Mouse (Mus musculus) small intestine, adult 2 months (tissue): ENCODE measurements around the gene Cped1. TPM values are rescaled to one million over a fixed set of nuclear protein-coding genes. Genes with fewer than 3 reads are reported as not detected.

ENCODE experiments used
- H3K27ac ChIP-seq: fragments of 200-500 bp; 2 replicates; pipeline ENCODE4 v1.5.1; 2012; ENCODE audit warnings: low read depth, low read length, control low read depth, inconsistent platforms; ENCODE audit not compliant: insufficient read depth
- H3K27me3 ChIP-seq: fragments of 200-500 bp; 2 replicates; pipeline ENCODE4 v1.6.1; 2012; ENCODE audit warnings: mild to moderate bottlenecking, moderate library complexity, low read length, inconsistent platforms; ENCODE audit not compliant: control insufficient read depth, insufficient read depth
- H3K36me3 ChIP-seq: fragments of 200-500 bp; 2 replicates; pipeline ENCODE4 v1.6.1; 2012; ENCODE audit warnings: mild to moderate bottlenecking, low read length, control low read depth, inconsistent platforms; ENCODE audit not compliant: control insufficient read depth, insufficient read depth
- H3K4me1 ChIP-seq: fragments of 200-500 bp; 2 replicates; pipeline ENCODE4 v1.6.1; 2012; ENCODE audit warnings: low read length, inconsistent platforms, mixed read lengths; ENCODE audit not compliant: control insufficient read depth, insufficient read depth, insufficient read length
- H3K4me3 ChIP-seq: fragments of 200-500 bp; 2 replicates; pipeline ENCODE4 v1.5.1; 2012; ENCODE audit warnings: low read depth, mild to moderate bottlenecking, control low read depth, inconsistent platforms, low read length, moderate library complexity
- CTCF ChIP-seq: fragments of 200-500 bp; IDR thresholded peaks from 2 replicates; pipeline ENCODE4 v1.5.1; 2012; ENCODE audit warnings: low read depth, mild to moderate bottlenecking, control low read depth, inconsistent platforms, low read length, moderate library complexity, mixed read lengths; ENCODE audit not compliant: insufficient replicate concordance, insufficient read length; ENCODE audit errors: extremely low read depth
- POLR2A ChIP-seq: fragments of 200-500 bp; IDR thresholded peaks from 2 replicates; pipeline ENCODE4 v1.6.1; 2012; ENCODE audit warnings: low read depth, mild to moderate bottlenecking, control low read depth, inconsistent platforms, low read length, moderate library complexity
- WGBS: fragments of 180-500 bp; shearing (Covaris S2); methylation state at CpG from one replicate; pipeline ENCODE4 v1.1.7; 2018; 5-methylcytosine and 5-hydroxymethylcytosine counted together
- polyA plus RNA-seq: library from polyadenylated mRNA; depleted of rRNA; stranded (reverse); fragments of >200 nt; gene quantifications from 2 replicates; pipeline ENCODE4 v1.2.3, GENCODE M21; 2012; rRNA removed

Cped1 gene
- polyA plus RNA-seq: 3.5 and 4.6 TPM in 2 replicates

- H3K4me3 ChIP-seq: peak within 1 kb of the TSS; percentile 66
- H3K4me1 ChIP-seq: 0 out of 2 replicates have a peak, but pooled peaks cover 2% of the 10 kb centered on the region
- no peaks in the 10 kb centered on the region for H3K36me3 ChIP-seq
- no peak for TF ChIP-seq POLR2A
- under 1% methylated on average over 38 of the region's 38 CpGs for WGBS
- H3K27ac ChIP-seq: peak within 1 kb of the TSS; percentile 23
- H3K27me3 ChIP-seq: 0 out of 2 replicates have a peak, but pooled peaks cover 6% of the 10 kb centered on the region
These were observed at the start of gene Cped1 for GRCm38 (mm10) chr6:21985732-21986540. Gene Cped1, plus strand, starts transcription at chr6:21985916.

- WGBS: 33% methylated on average over 4 of the region's 4 CpGs
- TF ChIP-seq CTCF (no peak), POLR2A (no peak)
- Histone ChIP-seq H3K27me3 (no peaks in the 10 kb centered on the region), H3K36me3 (no peaks in the 10 kb centered on the region), H3K4me3 (no peak overlapping the region), H3K27ac (no peak overlapping the region), H3K4me1 (no peaks in the 10 kb centered on the region)
These were observed 47.6 kb upstream of the Cped1 start for GRCm38 (mm10) chr6:21937981-21938635.

- Histone ChIP-seq H3K27me3 (no peaks in the 10 kb centered on the region), H3K4me1 (peaks cover 4% of the 10 kb centered on the region; the same call in 1 of the 2 replicates), H3K27ac (peak within 1 kb of the TSS; percentile 90), H3K4me3 (peak within 1 kb of the TSS; percentile 91), H3K36me3 (peaks cover 10% of the 10 kb centered on the region)
- TF ChIP-seq POLR2A (0 out of 2 replicates have a peak, but pooled peaks have one; percentile 22), CTCF (no peak)
- WGBS: under 1% methylated on average over 35 of the region's 35 CpGs
These were observed 36.4 kb upstream of the Cped1 start, which contains the start of gene Ing3 for GRCm38 (mm10) chr6:21949226-21949731. Gene Ing3, plus strand, starts transcription at chr6:21949571.

- no peaks in the 10 kb centered on the region for H3K27me3 ChIP-seq
- under 1% methylated on average over 63 of the region's 68 CpGs for WGBS
- peak overlapping the region; percentile 91 for H3K4me3 ChIP-seq
- H3K36me3 ChIP-seq: peaks cover 10% of the 10 kb centered on the region
- H3K4me1 ChIP-seq: peaks cover 4% of the 10 kb centered on the region; the same call in 1 of the 2 replicates
- TF ChIP-seq CTCF: no peak
- TF ChIP-seq POLR2A: no peak
- H3K27ac ChIP-seq: peak overlapping the region; percentile 90
These were observed 35.8 kb upstream of the Cped1 start for GRCm38 (mm10) chr6:21949771-21950448.

- peaks cover 4% of the 10 kb centered on the region; the same call in 1 of the 2 replicates for H3K4me1 ChIP-seq
- no peak for TF ChIP-seq POLR2A
- no peak for TF ChIP-seq CTCF
- no peaks in the 10 kb centered on the region for H3K27me3 ChIP-seq
- H3K36me3 ChIP-seq: peaks cover 13% of the 10 kb centered on the region
- H3K4me3 ChIP-seq: no peak overlapping the region
- 30% methylated on average over 2 of the region's 2 CpGs for WGBS
- H3K27ac ChIP-seq: no peak overlapping the region
These were observed 35.0 kb upstream of the Cped1 start for GRCm38 (mm10) chr6:21950676-21951075.

- 82% methylated on average over 4 of the region's 4 CpGs for WGBS
- TF ChIP-seq CTCF (no peak), POLR2A (no peak)
- no peak overlapping the region for H3K27ac ChIP-seq
- peaks cover 4% of the 10 kb centered on the region; the same call in 1 of the 2 replicates for H3K4me1 ChIP-seq
- no peaks in the 10 kb centered on the region for H3K27me3 ChIP-seq
- H3K36me3 ChIP-seq: peaks cover 19% of the 10 kb centered on the region
- no peak overlapping the region for H3K4me3 ChIP-seq
These were observed 30.2 kb upstream of the Cped1 start for GRCm38 (mm10) chr6:21955468-21955867.
